Mouse (Mus musculus) intestine, embryonic 16.5 days (tissue): ENCODE results near the gene Mtr. TPM values are rescaled to one million over a fixed set of nuclear protein-coding genes. Genes with fewer than 3 reads are reported as not detected.
A peak's percentile ranks its signal among the peaks of the same experiment; 100 is the strongest.

ENCODE experiments used
- ATAC-seq: fragments of 200-750 bp; cut with Nextera tagmentation; 2 replicates; pipeline ENCODE4 v1.8.0; 2017; ENCODE audit warnings: moderate TSS enrichment, moderate library complexity
- H3K27ac ChIP-seq: fragments of 300-500 bp; sonication (generic); 2 replicates; pipeline ENCODE4 v1.5.1; 2014; ENCODE audit warnings: mild to moderate bottlenecking, low read length
- H3K27me3 ChIP-seq: fragments of 300-500 bp; sonication (generic); replicated peaks from 2 replicates; pipeline ENCODE4 v1.6.1; 2014; ENCODE audit warnings: low read length, control low read depth, mixed read lengths; ENCODE audit not compliant: control insufficient read depth, insufficient read depth
- H3K36me3 ChIP-seq: fragments of 300-500 bp; sonication (generic); 2 replicates; pipeline ENCODE4 v1.6.1; 2014; ENCODE audit warnings: low read length, control low read depth; ENCODE audit not compliant: control insufficient read depth, insufficient read depth
- H3K4me1 ChIP-seq: fragments of 300-500 bp; sonication (generic); 2 replicates; pipeline ENCODE4 v1.6.1; 2014; ENCODE audit warnings: low read length, control low read depth, mixed read lengths; ENCODE audit not compliant: control insufficient read depth, insufficient read depth
- H3K4me2 ChIP-seq: fragments of 300-500 bp; sonication (generic); 2 replicates; pipeline ENCODE4 v1.6.1; 2014; ENCODE audit warnings: low read depth, low read length, control low read depth
- H3K4me3 ChIP-seq: fragments of 300-500 bp; sonication (generic); 2 replicates; pipeline ENCODE4 v1.5.1; 2014; ENCODE audit warnings: mild to moderate bottlenecking, low read length
- H3K9ac ChIP-seq: fragments of 300-500 bp; sonication (generic); 2 replicates; pipeline ENCODE4 v1.6.1; 2014; ENCODE audit warnings: low read depth, low read length
- H3K9me3 ChIP-seq: fragments of 300-500 bp; sonication (generic); 2 replicates; pipeline ENCODE4 v1.6.1; 2016; ENCODE audit warnings: low read length, control low read depth; ENCODE audit not compliant: control insufficient read depth
- WGBS: fragments of 180-500 bp; shearing (Covaris S2); extraction: QIAGEN DNeasy Blood & Tissue Kit; methylation state at CpG from one replicate; pipeline ENCODE4 v1.1.7; 2014; 5-methylcytosine and 5-hydroxymethylcytosine counted together
- polyA plus RNA-seq: library from polyadenylated mRNA; unstranded; fragments of >200 nt; fragmentation: Nextera tagmentation; extraction: Ambion mirVana; gene quantifications from 2 replicates; pipeline ENCODE4 v1.2.1, GENCODE M21; 2015

Gene Mtr
- polyA plus RNA-seq, 1 experiment from 2014 or later, result 6.4 TPM

GRCm38 (mm10) chr13:12255911-12256705, 1.8 kb downstream of the Mtr start:
- Histone ChIP-seq H3K27me3 (no peaks in the 10 kb centered on the region), H3K4me3 (no peak overlapping the region), H3K4me2 (peak overlapping the region; percentile 71; the same call in 1 of the 2 replicates), H3K27ac (no peak overlapping the region), H3K4me1 (no peaks in the 10 kb centered on the region), H3K9me3 (peaks cover 6% of the 10 kb centered on the region; the same call in 1 of the 2 replicates), H3K9ac (no peak overlapping the region), H3K36me3 (no peaks in the 10 kb centered on the region)
- 70% methylated on average over 3 of the region's 3 CpGs for WGBS
- no peak for ATAC-seq

DNA sequence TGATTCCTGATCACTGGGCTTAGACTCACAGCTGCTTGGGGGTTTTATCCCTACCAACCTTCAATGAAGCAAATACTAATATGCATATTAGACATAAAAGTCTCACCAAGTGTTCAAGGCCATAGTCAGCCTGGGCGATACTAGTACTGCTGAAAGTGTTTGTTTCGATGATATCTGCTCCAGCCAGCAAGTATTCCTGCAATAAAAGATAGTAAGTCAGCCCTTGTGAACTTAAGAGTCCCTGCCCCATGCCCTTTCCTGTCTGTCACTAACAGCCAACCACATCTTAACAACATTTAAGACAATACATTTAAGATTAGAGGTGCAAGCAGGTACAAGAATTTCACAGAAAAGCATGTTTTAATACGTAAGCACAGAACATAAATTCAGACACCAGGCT, 7.4 kb downstream of the Mtr start:
- WGBS, result 96% methylated on average over 3 of the region's 3 CpGs

DNA sequence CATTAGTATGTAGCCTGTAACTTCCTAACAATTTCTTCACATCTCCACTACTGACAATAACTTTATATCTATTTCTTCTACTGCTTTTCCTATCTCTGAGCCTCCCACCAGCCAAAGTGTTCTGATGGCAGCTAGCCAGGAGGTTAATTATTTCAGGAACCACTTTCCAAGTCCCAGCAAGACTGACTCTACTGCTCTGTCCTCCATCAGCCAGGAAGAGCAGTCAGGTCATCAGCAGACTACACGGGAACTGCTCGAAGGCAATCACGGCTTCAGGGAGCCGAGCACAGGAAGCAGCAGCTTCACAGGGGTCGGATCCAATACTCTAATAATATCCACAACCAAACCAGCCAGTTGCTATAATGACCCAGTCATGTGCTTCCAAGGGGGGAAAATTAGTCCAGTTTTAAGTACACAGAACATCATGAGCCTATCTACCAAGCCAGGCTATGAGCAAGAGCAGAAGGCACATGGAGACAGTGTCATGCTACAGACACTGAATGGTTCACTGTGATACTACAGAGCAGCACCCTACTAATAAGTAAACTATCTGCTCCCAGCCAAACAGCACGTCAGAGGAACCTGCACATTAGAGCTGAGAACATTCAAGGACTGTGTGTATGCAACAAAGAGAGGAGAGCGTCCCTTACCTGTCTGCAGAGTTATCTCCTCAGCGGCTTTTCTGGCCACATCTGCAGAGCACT, 8.6 kb downstream of the Mtr start:
- no peak overlapping the region for H3K4me3 ChIP-seq
- whole genome bisulfite sequencing, result 82% methylated on average over 8 of the region's 8 CpGs
- H3K27ac ChIP-seq, result no peak overlapping the region
- H3K36me3 ChIP-seq, result no peaks in the 10 kb centered on the region
- H3K4me2 ChIP-seq, result no peak overlapping the region
- ATAC-seq, result no peak
- H3K27me3 ChIP-seq, result no peaks in the 10 kb centered on the region
- no peaks in the 10 kb centered on the region for H3K9me3 ChIP-seq
- no peaks in the 10 kb centered on the region for H3K4me1 ChIP-seq
- no peak overlapping the region for H3K9ac ChIP-seq

More for the DNA sequence above, 7.4 kb downstream of the Mtr start:
- Histone ChIP-seq H3K36me3 (no peaks in the 10 kb centered on the region), H3K4me1 (no peaks in the 10 kb centered on the region), H3K4me2 (no peak overlapping the region), H3K9me3 (no peaks in the 10 kb centered on the region), H3K4me3 (no peak overlapping the region), H3K9ac (no peak overlapping the region), H3K27ac (no peak overlapping the region), H3K27me3 (no peaks in the 10 kb centered on the region)
- no peak for ATAC-seq

- Histone ChIP-seq H3K4me1 (no peaks in the 10 kb centered on the region), H3K36me3 (peaks cover 5% of the 10 kb centered on the region; the same call in 1 of the 2 replicates), H3K4me3 (no peak overlapping the region), H3K9ac (no peak overlapping the region), H3K27me3 (no peaks in the 10 kb centered on the region), H3K9me3 (no peaks in the 10 kb centered on the region), H3K27ac (no peak overlapping the region), H3K4me2 (no peak overlapping the region)
- WGBS, result 93% methylated on average over 2 of the region's 2 CpGs
- ATAC-seq, result no peak
Measured at GRCm38 (mm10) chr13:12245938-12246337, 12.0 kb downstream of the Mtr start.

DNA sequence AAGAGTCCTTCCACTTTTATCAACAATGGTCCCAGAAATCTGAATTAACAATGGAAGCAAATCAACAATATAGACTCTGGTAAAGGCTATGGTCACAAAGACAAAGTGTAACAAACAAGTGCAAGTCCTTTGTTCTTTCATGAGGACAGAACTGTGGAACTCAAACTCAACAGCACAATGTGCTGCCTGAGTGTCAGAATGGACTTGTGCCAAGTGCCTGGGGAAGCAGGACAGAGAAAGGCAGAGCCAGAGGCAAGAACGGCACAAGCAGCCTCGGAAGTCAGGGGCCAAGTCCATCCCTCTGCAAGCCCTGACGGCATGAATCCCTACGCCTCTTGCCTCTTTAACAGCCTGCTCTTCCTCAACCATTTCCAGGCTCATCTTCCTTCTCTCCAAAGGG, 13.9 kb downstream of the Mtr start:
- peaks cover 5% of the 10 kb centered on the region; the same call in 1 of the 2 replicates for H3K36me3 ChIP-seq
- H3K4me3 ChIP-seq, result no peak overlapping the region
- H3K27me3 ChIP-seq, result no peaks in the 10 kb centered on the region
- H3K27ac ChIP-seq, result no peak overlapping the region
- no peak for ATAC-seq
- no peaks in the 10 kb centered on the region for H3K4me1 ChIP-seq
- H3K4me2 ChIP-seq, result no peak overlapping the region
- no peaks in the 10 kb centered on the region for H3K9me3 ChIP-seq
- 73% methylated on average over 4 of the region's 4 CpGs for WGBS
- H3K9ac ChIP-seq, result no peak overlapping the region

DNA sequence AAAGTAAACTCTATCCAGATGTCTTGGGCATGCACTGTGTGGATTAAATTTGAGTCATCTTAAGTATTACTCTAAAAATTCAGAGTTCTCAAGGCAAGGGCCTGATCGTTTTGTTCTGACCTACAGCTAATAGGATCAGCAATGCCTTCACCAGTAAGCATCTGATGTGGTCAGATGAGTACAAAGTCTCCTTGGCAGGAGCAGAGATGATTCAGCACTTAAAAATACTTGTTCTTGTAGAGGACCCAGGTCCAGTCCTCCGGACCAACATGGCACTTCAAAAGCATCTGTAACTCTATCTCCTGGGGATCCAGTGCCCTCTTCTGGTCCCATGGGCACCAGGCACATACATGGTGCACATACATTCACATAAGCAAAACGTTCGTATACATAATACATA, 25.8 kb downstream of the Mtr start:
- no peaks in the 10 kb centered on the region for H3K27me3 ChIP-seq

DNA sequence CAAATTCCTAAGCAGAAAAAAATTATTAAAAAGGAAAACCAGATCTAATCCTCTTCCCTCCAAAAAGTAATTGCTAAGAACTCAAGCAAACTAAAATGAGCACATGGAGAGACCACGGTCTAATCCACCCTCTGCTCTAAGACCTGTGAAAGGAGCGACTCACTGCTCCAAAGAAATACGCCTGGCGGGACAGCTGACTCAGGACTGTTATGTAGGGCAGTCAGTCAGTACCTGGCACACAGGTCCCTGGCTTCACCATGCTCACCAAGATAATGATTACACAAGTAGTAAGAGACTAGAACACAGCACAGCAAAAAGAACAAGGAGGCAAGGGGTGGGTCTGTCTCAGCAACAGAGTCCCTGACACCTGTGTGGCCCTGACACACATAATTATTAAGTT, 29.7 kb downstream of the Mtr start:
- H3K4me3 ChIP-seq, result no peak overlapping the region
- no peaks in the 10 kb centered on the region for H3K9me3 ChIP-seq
- H3K36me3 ChIP-seq, result peaks cover 3% of the 10 kb centered on the region
- no peak for ATAC-seq
- H3K9ac ChIP-seq, result no peak overlapping the region
- WGBS, result 77% methylated on average over 4 of the region's 4 CpGs
- no peak overlapping the region for H3K4me2 ChIP-seq
- no peaks in the 10 kb centered on the region for H3K4me1 ChIP-seq
- H3K27me3 ChIP-seq, result no peaks in the 10 kb centered on the region
- no peak overlapping the region for H3K27ac ChIP-seq

More for the DNA sequence above, 25.8 kb downstream of the Mtr start:
- Histone ChIP-seq H3K9me3 (no peaks in the 10 kb centered on the region), H3K4me1 (no peaks in the 10 kb centered on the region), H3K9ac (no peak overlapping the region), H3K4me3 (no peak overlapping the region), H3K27ac (no peak overlapping the region), H3K36me3 (peaks cover 3% of the 10 kb centered on the region), H3K4me2 (no peak overlapping the region)
- ATAC-seq, result no peak
- WGBS, result 91% methylated on average over 4 of the region's 4 CpGs

DNA sequence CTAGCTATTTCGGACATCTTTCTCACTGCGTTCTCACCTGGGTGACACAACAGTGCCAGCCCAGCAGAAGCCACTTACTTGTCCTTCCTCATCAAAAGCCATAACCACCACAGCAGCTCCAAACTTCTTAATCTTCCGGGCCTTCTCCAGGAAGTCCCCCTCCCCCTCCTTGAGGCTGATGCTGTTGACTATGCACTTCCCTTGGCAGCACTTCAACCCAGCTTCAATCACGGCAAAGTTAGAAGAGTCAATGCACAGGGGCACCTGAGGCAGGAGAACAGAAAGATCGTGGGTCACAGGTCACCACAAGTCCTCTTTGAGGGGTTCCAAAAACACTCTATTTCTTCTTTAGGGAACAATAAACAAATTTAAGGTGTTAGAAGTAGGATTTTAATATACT, 30.3 kb downstream of the Mtr start:
- peaks cover 3% of the 10 kb centered on the region for H3K36me3 ChIP-seq

GRCm38 (mm10) chr13:12218603-12219002, 39.3 kb downstream of the Mtr start:
- no peak overlapping the region for H3K9ac ChIP-seq
- H3K4me2 ChIP-seq, result no peak overlapping the region
- peaks cover 8% of the 10 kb centered on the region; the same call in 1 of the 2 replicates for H3K36me3 ChIP-seq
- H3K27me3 ChIP-seq, result no peaks in the 10 kb centered on the region
- 93% methylated on average over 14 of the region's 14 CpGs for WGBS
- H3K4me1 ChIP-seq, result no peaks in the 10 kb centered on the region
- H3K9me3 ChIP-seq, result no peaks in the 10 kb centered on the region
- H3K27ac ChIP-seq, result no peak overlapping the region
- no peak for ATAC-seq
- H3K4me3 ChIP-seq, result no peak overlapping the region

More for the DNA sequence above, 30.3 kb downstream of the Mtr start:
- H3K4me1 ChIP-seq, result no peaks in the 10 kb centered on the region
- H3K4me3 ChIP-seq, result no peak overlapping the region
- H3K27ac ChIP-seq, result no peak overlapping the region
- H3K9me3 ChIP-seq, result no peaks in the 10 kb centered on the region
- 75% methylated on average over 5 of the region's 5 CpGs for WGBS
- no peak overlapping the region for H3K4me2 ChIP-seq
- H3K27me3 ChIP-seq, result no peaks in the 10 kb centered on the region
- no peak overlapping the region for H3K9ac ChIP-seq
- no peak for ATAC-seq
